Mouse (Mus musculus) liver, embryonic 15.5 days (tissue): ENCODE data around the gene Gm3115. TPM values are rescaled to one million over a fixed set of nuclear protein-coding genes. Genes with fewer than 3 reads are reported as not detected.
"Not testable (repeated sequence)": the region's sequence is repeated elsewhere in the genome, so short reads cannot be mapped to it uniquely, and the experiment has no call there.

Experiments used
- ATAC-seq: fragments of 200-750 bp; cut with Nextera tagmentation; 2 replicates; pipeline ENCODE4 v1.8.0; 2017; ENCODE audit warnings: moderate number of reproducible peaks, mild to moderate bottlenecking, moderate library complexity; ENCODE audit not compliant: insufficient read depth
- H3K27ac ChIP-seq: fragments of 300-500 bp; sonication (generic); replicated peaks from 2 replicates; pipeline ENCODE4 v1.5.1; 2015; ENCODE audit warnings: mild to moderate bottlenecking, inconsistent platforms
- H3K27me3 ChIP-seq: fragments of 300-500 bp; sonication (generic); 2 replicates; pipeline ENCODE4 v1.6.1; 2015; ENCODE audit warnings: mild to moderate bottlenecking, inconsistent platforms
- H3K36me3 ChIP-seq: fragments of 300-500 bp; sonication (generic); replicated peaks from 2 replicates; pipeline ENCODE4 v1.6.1; 2015; ENCODE audit warnings: moderate library complexity, mild to moderate bottlenecking, inconsistent platforms
- H3K4me1 ChIP-seq: fragments of 300-500 bp; sonication (generic); replicated peaks from 2 replicates; pipeline ENCODE4 v1.6.1; 2015; ENCODE audit warnings: inconsistent platforms
- H3K4me2 ChIP-seq: fragments of 300-500 bp; sonication (generic); 2 replicates; pipeline ENCODE4 v1.6.1; 2015; ENCODE audit warnings: moderate library complexity, mild to moderate bottlenecking, inconsistent platforms
- H3K4me3 ChIP-seq: fragments of 300-500 bp; sonication (generic); replicated peaks from 2 replicates; pipeline ENCODE4 v1.5.1; 2015; ENCODE audit warnings: mild to moderate bottlenecking, inconsistent platforms
- H3K9ac ChIP-seq: fragments of 300-500 bp; sonication (generic); 2 replicates; pipeline ENCODE4 v1.6.1; 2015; ENCODE audit warnings: moderate library complexity, mild to moderate bottlenecking, inconsistent platforms
- H3K9me3 ChIP-seq: fragments of 300-500 bp; sonication (generic); replicated peaks from 2 replicates; pipeline ENCODE4 v1.6.1; 2016; ENCODE audit warnings: inconsistent platforms
- WGBS: fragments of 180-500 bp; shearing (Covaris S2); methylation state at CpG from one replicate; pipeline ENCODE4 v1.1.7; 2015; ENCODE audit warnings: mixed read lengths; ENCODE audit not compliant: insufficient replicate concordance; 5-methylcytosine and 5-hydroxymethylcytosine counted together
- polyA plus RNA-seq: library from polyadenylated mRNA; unstranded; fragments of >200 nt; fragmentation: Nextera tagmentation; extraction: Ambion mirVana; gene quantifications from 2 replicates; pipeline ENCODE4 v1.2.1, GENCODE M21; 2015

Gm3115 gene
- polyA plus RNA-seq = not detected in 2 replicates

- H3K36me3 ChIP-seq, H3K4me3 ChIP-seq, H3K27me3 ChIP-seq, H3K27ac ChIP-seq, H3K9me3 ChIP-seq, ATAC-seq, H3K4me1 ChIP-seq, H3K9ac ChIP-seq, H3K4me2 ChIP-seq: not testable (repeated sequence)
- 42% methylated on average over 3 of the region's 3 CpGs for WGBS
Measured at GRCm38 (mm10) chr14:4083820-4084219, at the start of gene Gm3115. TSS of gene Gm3115 (plus strand) at chr14:4084120.

- H3K9ac ChIP-seq, H3K4me3 ChIP-seq, H3K4me1 ChIP-seq, H3K36me3 ChIP-seq, H3K27me3 ChIP-seq, H3K9me3 ChIP-seq, H3K27ac ChIP-seq, H3K4me2 ChIP-seq, ATAC-seq: not testable (repeated sequence)
- WGBS = 4% methylated on average over 31 of the region's 37 CpGs
Measured at GRCm38 (mm10) chr14:4110426-4110825, 26.5 kb downstream of the Gm3115 start, which contains the start of gene Gm8108. TSS of gene Gm8108 (plus strand) at chr14:4110526.

GRCm38 (mm10) chr14:4141646-4142045, 57.7 kb downstream of the Gm3115 start:
- not testable (repeated sequence) for H3K27ac ChIP-seq, H3K4me2 ChIP-seq, H3K27me3 ChIP-seq, H3K9ac ChIP-seq, H3K4me1 ChIP-seq, H3K9me3 ChIP-seq, H3K4me3 ChIP-seq, ATAC-seq, H3K36me3 ChIP-seq
- WGBS = 48% methylated on average over 4 of the region's 4 CpGs

Other genes with a start within 250 kb of the Gm3115 start
- gene Gm3033, start 237.9 kb upstream of the Gm3115 start, polyA plus RNA-seq = not detected in 2 replicates
- gene Gm2916, start 199.9 kb upstream of the Gm3115 start, polyA plus RNA-seq = not detected in 2 replicates
- gene Gm3029, start 152.4 kb upstream of the Gm3115 start, polyA plus RNA-seq = not detected in 2 replicates
- gene Gm3095, start 120.6 kb upstream of the Gm3115 start, polyA plus RNA-seq = not detected in 2 replicates
- not detected in 2 replicates for gene Gm3099, start 85.7 kb upstream of the Gm3115 start, polyA plus RNA-seq
- not detected in 2 replicates for gene Gm5796, start 60.2 kb upstream of the Gm3115 start, polyA plus RNA-seq
- gene Gm8108, start 26.4 kb downstream of the Gm3115 start, polyA plus RNA-seq = not detected in 2 replicates
- gene Gm3127, start 80.9 kb downstream of the Gm3115 start, polyA plus RNA-seq = not detected in 2 replicates
- 0.06 TPM in 1 of 2 replicates, not detected in the other for gene Gm2974, start 98.5 kb downstream of the Gm3115 start, polyA plus RNA-seq
- gene Gm3138, start 165.5 kb downstream of the Gm3115 start, polyA plus RNA-seq = not detected in 2 replicates
- not detected in 2 replicates for gene Gm3149, start 233.2 kb downstream of the Gm3115 start, polyA plus RNA-seq